Mouse (Mus musculus) central nervous system, embryonic 18 days (tissue): Measurements from ENCODE around the gene Dhrs4. TPM values are rescaled to one million over a fixed set of nuclear protein-coding genes. Genes with fewer than 3 reads are reported as not detected.

Source experiments
- polyA plus RNA-seq: library from polyadenylated mRNA; depleted of rRNA; stranded (reverse); fragments of >200 nt; gene quantifications from 2 replicates; pipeline ENCODE4 v1.2.3, GENCODE M21; 2012; rRNA removed

Dhrs4 gene
- polyA plus RNA-seq: 14.6 and 15.1 TPM in 2 replicates

DNA sequence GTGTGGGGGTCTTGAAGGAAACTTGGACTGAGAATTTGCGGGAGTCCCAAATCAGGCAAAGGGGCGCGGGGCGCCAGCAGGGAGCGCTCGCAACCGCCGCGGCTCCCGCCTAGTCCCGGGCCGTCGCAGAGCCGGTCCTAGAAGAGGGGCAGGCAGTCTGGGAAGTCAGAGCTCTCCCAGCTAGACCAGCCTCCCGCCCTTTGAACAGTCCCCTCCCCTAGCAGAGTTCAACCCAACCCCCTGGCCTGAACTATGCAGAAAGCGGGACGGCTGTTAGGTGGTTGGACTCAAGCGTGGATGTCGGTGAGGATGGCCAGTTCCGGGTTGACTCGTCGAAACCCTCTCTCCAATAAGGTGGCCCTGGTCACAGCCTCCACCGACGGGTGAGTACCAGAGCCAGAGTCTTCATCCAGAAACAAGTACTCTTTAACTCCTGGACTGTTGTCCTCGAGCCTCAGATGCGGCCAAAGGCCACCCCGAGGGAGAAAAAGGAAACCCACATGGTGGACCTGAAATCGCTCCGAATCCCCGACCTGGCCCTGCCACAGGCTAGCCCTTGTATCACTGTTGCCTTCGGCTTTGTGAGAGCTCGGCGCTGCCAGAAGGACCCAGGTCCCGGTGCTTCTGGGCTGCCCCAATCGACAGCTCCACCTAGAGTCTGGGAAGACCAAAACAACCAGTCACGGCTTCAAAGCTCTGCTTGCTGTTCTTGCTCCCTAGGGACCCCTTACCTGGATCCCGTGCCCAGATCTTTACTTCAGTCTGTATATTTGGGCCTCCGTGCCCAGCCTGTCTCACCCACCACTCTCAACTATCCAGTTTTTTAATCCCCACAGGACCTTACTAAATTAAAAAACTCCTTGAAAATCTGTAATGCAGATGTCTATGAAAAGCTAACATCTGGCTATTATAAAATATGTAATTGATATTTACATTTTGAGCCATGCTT lies at the start of gene Dhrs4:
Dhrs4 (plus strand) TSS at position 108 of the 949 bp plus-strand sequence.

GRCm38 (mm10) chr14:55490361-55491201 lies 12.0 kb downstream of the Dhrs4 start, which contains the start of gene Carmil3:
Gene Carmil3, plus strand, starts transcription at chr14:55490651.

DNA sequence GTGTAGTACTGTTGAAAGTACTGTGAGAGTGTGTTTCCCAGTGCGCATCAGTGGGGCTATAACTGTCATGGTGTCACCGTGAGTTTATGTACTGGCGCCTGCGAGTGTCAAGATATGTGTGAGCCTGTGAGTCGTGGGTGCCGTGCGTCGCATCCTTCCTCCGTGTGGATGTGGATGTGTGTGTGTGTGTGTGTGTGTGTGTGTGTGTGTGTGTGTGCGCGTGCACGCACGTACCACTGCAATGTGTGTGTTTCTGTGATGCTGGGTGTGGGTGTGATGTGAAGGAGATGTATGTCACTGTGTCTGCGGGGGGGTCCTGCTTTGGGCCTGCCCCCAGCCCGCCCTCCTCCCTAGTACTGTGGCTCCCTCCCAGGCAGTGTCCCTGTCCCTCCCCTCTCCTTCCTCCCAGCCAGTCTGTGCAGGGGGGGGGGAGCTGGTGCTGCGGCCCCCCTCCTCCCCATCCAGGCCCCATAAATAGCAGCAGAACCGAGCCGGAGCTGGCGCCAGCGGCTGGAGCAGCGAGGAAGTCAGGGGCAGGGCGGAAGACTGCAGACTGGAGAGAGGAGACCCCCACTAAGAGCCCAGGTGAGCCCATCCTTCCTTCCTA lies 31.7 kb downstream of the Dhrs4 start, which contains the start of gene Cpne6:
Cpne6 (plus strand) TSS at position 321 of the 607 bp plus-strand sequence.

DNA sequence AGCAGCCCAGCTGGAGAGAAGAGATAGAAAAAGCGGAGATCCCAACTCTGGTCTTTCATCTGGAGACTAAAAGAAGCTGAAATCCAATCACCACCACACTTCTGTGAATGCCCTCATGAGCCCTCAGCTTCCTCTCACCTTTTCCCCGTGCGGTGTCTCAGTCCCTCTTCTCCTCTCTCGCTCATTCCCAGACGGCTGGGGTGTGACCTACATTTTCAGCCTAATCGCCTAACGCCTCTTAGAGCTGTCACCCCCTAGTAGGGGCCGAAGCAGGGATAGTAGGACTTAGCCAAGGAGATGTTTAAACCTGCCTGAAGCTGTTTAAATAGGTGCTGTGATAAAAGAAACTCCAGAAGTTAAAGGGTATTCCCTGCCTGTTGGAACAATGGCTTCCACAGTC lies 46.2 kb downstream of the Dhrs4 start, which contains the start of gene Nrl:
Nrl (minus strand) TSS at position 197 of the 400 bp plus-strand sequence.

Other genes starting within 250 kb of the Dhrs4 start
- gene Carmil3, start 11.9 kb downstream of the Dhrs4 start, polyA plus RNA-seq: 237 and 240 TPM in 2 replicates
- gene Cpne6, start 31.7 kb downstream of the Dhrs4 start, polyA plus RNA-seq: 44.9 and 48.5 TPM in 2 replicates
- gene Nrl, start 46.2 kb downstream of the Dhrs4 start, polyA plus RNA-seq: 0.96 and 1.5 TPM in 2 replicates
- 22.0 and 24.8 TPM in 2 replicates for gene Pck2, start 61.5 kb downstream of the Dhrs4 start, polyA plus RNA-seq
- gene Dcaf11, start 81.2 kb downstream of the Dhrs4 start, polyA plus RNA-seq: 98.1 and 109 TPM in 2 replicates
- gene A730061H03Rik, start 81.6 kb downstream of the Dhrs4 start, polyA plus RNA-seq: 0.59 TPM in 1 of 2 replicates, not detected in the other
- 0.08 and 2.9 TPM in 2 replicates for gene Fitm1, start 96.9 kb downstream of the Dhrs4 start, polyA plus RNA-seq
- 138 and 140 TPM in 2 replicates for gene Psme1, start 99.4 kb downstream of the Dhrs4 start, polyA plus RNA-seq
- 43.1 and 47.2 TPM in 2 replicates for gene Emc9, start 106.5 kb downstream of the Dhrs4 start, polyA plus RNA-seq
- 76.9 and 77.8 TPM in 2 replicates for gene Psme2, start 112.4 kb downstream of the Dhrs4 start, polyA plus RNA-seq
- gene Rnf31, start 113.0 kb downstream of the Dhrs4 start, polyA plus RNA-seq: 21.9 and 24.7 TPM in 2 replicates
- gene Irf9, start 124.8 kb downstream of the Dhrs4 start, polyA plus RNA-seq: 24.2 and 30.3 TPM in 2 replicates
- 17.6 and 22.2 TPM in 2 replicates for gene Rec8, start 139.3 kb downstream of the Dhrs4 start, polyA plus RNA-seq
- gene Ipo4, start 157.2 kb downstream of the Dhrs4 start, polyA plus RNA-seq: 202 and 205 TPM in 2 replicates
- gene Gm49378, start 159.1 kb downstream of the Dhrs4 start, polyA plus RNA-seq: 5.1 TPM in 2 replicates
- 35.5 and 36.6 TPM in 2 replicates for gene Tm9sf1, start 165.0 kb downstream of the Dhrs4 start, polyA plus RNA-seq
- gene Tssk4, start 171.4 kb downstream of the Dhrs4 start, polyA plus RNA-seq: 1.2 and 1.4 TPM in 2 replicates
- gene Mdp1, start 181.8 kb downstream of the Dhrs4 start, polyA plus RNA-seq: 49.7 and 51.7 TPM in 2 replicates
- 39.3 and 44.8 TPM in 2 replicates for gene Gmpr2, start 193.2 kb downstream of the Dhrs4 start, polyA plus RNA-seq
- 467 and 498 TPM in 2 replicates for gene Nedd8, start 193.4 kb downstream of the Dhrs4 start, polyA plus RNA-seq
- 19.4 and 19.8 TPM in 2 replicates for gene Tinf2, start 203.1 kb downstream of the Dhrs4 start, polyA plus RNA-seq
- gene Tgm1, start 235.2 kb downstream of the Dhrs4 start, polyA plus RNA-seq: 0.31 and 2.6 TPM in 2 replicates
- 70.1 and 73.0 TPM in 2 replicates for gene Rabggta, start 243.5 kb downstream of the Dhrs4 start, polyA plus RNA-seq